Mouse (Mus musculus): ENCODE results near the gene Stab1.
A peak's percentile ranks its signal among the peaks of the same experiment; 100 is the strongest.

The Stab1 gene

GRCm38 (mm10) chr14:31209133-31209557 is 40.7 kb upstream of the Stab1 start:
- H3K4me3 ChIP-seq (replicated peaks; ENCODE audit: low read length), result no peak overlapping the region
- no peak for TF ChIP-seq POU5F1 (IDR thresholded peaks at IDR 0.05; ENCODE audit: borderline replicate concordance, low read length)
- TF ChIP-seq NANOG (IDR thresholded peaks at IDR 0.05; ENCODE audit: borderline replicate concordance, low read length), result no peak
- no peak for TF ChIP-seq CTCF (conservative IDR thresholded peaks at IDR 0.05; ENCODE audit: low read length)
- H3K27me3 ChIP-seq (ENCODE audit: insufficient read depth, low read length), result peaks cover 2% of the 10 kb centered on the region; the same call in 1 of the 2 replicates
- peaks cover 12% of the 10 kb centered on the region for H3K36me3 ChIP-seq (ENCODE audit: insufficient read depth, low read length)
- peaks cover 28% of the 10 kb centered on the region for H3K4me1 ChIP-seq (replicated peaks; ENCODE audit: low read depth, low read length)
- H3K9me3 ChIP-seq (ENCODE audit: low read length), result no peaks in the 10 kb centered on the region

- TF ChIP-seq NANOG (IDR thresholded peaks at IDR 0.05; ENCODE audit: borderline replicate concordance, low read length), result no peak
- TF ChIP-seq CTCF (conservative IDR thresholded peaks at IDR 0.05; ENCODE audit: low read length), result no peak
- no peak for TF ChIP-seq POU5F1 (IDR thresholded peaks at IDR 0.05; ENCODE audit: borderline replicate concordance, low read length)
- Histone ChIP-seq H3K4me1 (replicated peaks; ENCODE audit: low read depth, low read length) (peaks cover 32% of the 10 kb centered on the region), H3K36me3 (ENCODE audit: insufficient read depth, low read length) (peaks cover 22% of the 10 kb centered on the region), H3K27me3 (ENCODE audit: insufficient read depth, low read length) (peaks cover 2% of the 10 kb centered on the region; the same call in 1 of the 2 replicates), H3K9me3 (ENCODE audit: low read length) (no peaks in the 10 kb centered on the region), H3K4me3 (replicated peaks; ENCODE audit: low read length) (peak within 1 kb of the TSS; percentile 88)
These were observed 39.6 kb upstream of the Stab1 start, which contains the start of gene Tnnc1 for GRCm38 (mm10) chr14:31208084-31208483. Gene Tnnc1, plus strand, starts transcription at chr14:31208312.

- Histone ChIP-seq H3K9me3 (ENCODE audit: low read length) (no peaks in the 10 kb centered on the region), H3K4me1 (replicated peaks; ENCODE audit: low read depth, low read length) (peaks cover 32% of the 10 kb centered on the region), H3K4me3 (replicated peaks; ENCODE audit: low read length) (peak overlapping the region; percentile 88), H3K36me3 (ENCODE audit: insufficient read depth, low read length) (peaks cover 31% of the 10 kb centered on the region), H3K27me3 (ENCODE audit: insufficient read depth, low read length) (peaks cover 2% of the 10 kb centered on the region; the same call in 1 of the 2 replicates)
- TF ChIP-seq NANOG (IDR thresholded peaks at IDR 0.05; ENCODE audit: borderline replicate concordance, low read length) (no peak), CTCF (conservative IDR thresholded peaks at IDR 0.05; ENCODE audit: low read length) (no peak), POU5F1 (IDR thresholded peaks at IDR 0.05; ENCODE audit: borderline replicate concordance, low read length) (no peak)
These were observed 38.8 kb upstream of the Stab1 start for GRCm38 (mm10) chr14:31207070-31207830.

GRCm38 (mm10) chr14:31206472-31206981 is 38.1 kb upstream of the Stab1 start:
- H3K27me3 ChIP-seq (ENCODE audit: insufficient read depth, low read length), result peaks cover 2% of the 10 kb centered on the region; the same call in 1 of the 2 replicates
- TF ChIP-seq NANOG (IDR thresholded peaks at IDR 0.05; ENCODE audit: borderline replicate concordance, low read length) (no peak), CTCF (conservative IDR thresholded peaks at IDR 0.05; ENCODE audit: low read length) (no peak), POU5F1 (IDR thresholded peaks at IDR 0.05; ENCODE audit: borderline replicate concordance, low read length) (no peak)

GRCm38 (mm10) chr14:31205562-31206467 is 37.4 kb upstream of the Stab1 start:
- no peaks in the 10 kb centered on the region; the same call in 1 of the 2 replicates for H3K27me3 ChIP-seq (ENCODE audit: insufficient read depth, low read length)
- no peaks in the 10 kb centered on the region for H3K9me3 ChIP-seq (ENCODE audit: low read length)
- H3K4me1 ChIP-seq (replicated peaks; ENCODE audit: low read depth, low read length), result peaks cover 31% of the 10 kb centered on the region
- peaks cover 45% of the 10 kb centered on the region for H3K36me3 ChIP-seq (ENCODE audit: insufficient read depth, low read length)
- H3K4me3 ChIP-seq (replicated peaks; ENCODE audit: low read length), result peak overlapping the region; percentile 88
- TF ChIP-seq NANOG (IDR thresholded peaks at IDR 0.05; ENCODE audit: borderline replicate concordance, low read length), result no peak
- TF ChIP-seq CTCF (conservative IDR thresholded peaks at IDR 0.05; ENCODE audit: low read length), result no peak
- no peak for TF ChIP-seq POU5F1 (IDR thresholded peaks at IDR 0.05; ENCODE audit: borderline replicate concordance, low read length)

More at GRCm38 (mm10) chr14:31206472-31206981, 38.1 kb upstream of the Stab1 start:
- Histone ChIP-seq H3K4me3 (replicated peaks; ENCODE audit: low read length) (peak overlapping the region; percentile 88), H3K4me1 (replicated peaks; ENCODE audit: low read depth, low read length) (peaks cover 32% of the 10 kb centered on the region), H3K9me3 (ENCODE audit: low read length) (no peaks in the 10 kb centered on the region), H3K36me3 (ENCODE audit: insufficient read depth, low read length) (peaks cover 38% of the 10 kb centered on the region)

GRCm38 (mm10) chr14:31205244-31205561 is 36.8 kb upstream of the Stab1 start:
- peaks cover 36% of the 10 kb centered on the region for H3K4me1 ChIP-seq (replicated peaks; ENCODE audit: low read depth, low read length)
- TF ChIP-seq NANOG (IDR thresholded peaks at IDR 0.05; ENCODE audit: borderline replicate concordance, low read length) (no peak), POU5F1 (IDR thresholded peaks at IDR 0.05; ENCODE audit: borderline replicate concordance, low read length) (no peak), CTCF (conservative IDR thresholded peaks at IDR 0.05; ENCODE audit: low read length) (no peak)
- peak overlapping the region; percentile 88 for H3K4me3 ChIP-seq (replicated peaks; ENCODE audit: low read length)
- H3K36me3 ChIP-seq (ENCODE audit: insufficient read depth, low read length), result peaks cover 51% of the 10 kb centered on the region
- no peaks in the 10 kb centered on the region for H3K9me3 ChIP-seq (ENCODE audit: low read length)
- H3K27me3 ChIP-seq (ENCODE audit: insufficient read depth, low read length), result no peaks in the 10 kb centered on the region; the same call in 1 of the 2 replicates

- H3K9me3 ChIP-seq (ENCODE audit: low read length), result no peaks in the 10 kb centered on the region
- H3K27me3 ChIP-seq (ENCODE audit: insufficient read depth, low read length), result no peaks in the 10 kb centered on the region; the same call in 1 of the 2 replicates
- peaks cover 36% of the 10 kb centered on the region for H3K4me1 ChIP-seq (replicated peaks; ENCODE audit: low read depth, low read length)
- peaks cover 55% of the 10 kb centered on the region for H3K36me3 ChIP-seq (ENCODE audit: insufficient read depth, low read length)
- TF ChIP-seq POU5F1 (IDR thresholded peaks at IDR 0.05; ENCODE audit: borderline replicate concordance, low read length), result no peak
- TF ChIP-seq NANOG (IDR thresholded peaks at IDR 0.05; ENCODE audit: borderline replicate concordance, low read length), result no peak
- TF ChIP-seq CTCF (conservative IDR thresholded peaks at IDR 0.05; ENCODE audit: low read length), result no peak
- H3K4me3 ChIP-seq (replicated peaks; ENCODE audit: low read length), result peak overlapping the region; percentile 88
These were observed 36.4 kb upstream of the Stab1 start for GRCm38 (mm10) chr14:31204844-31205243.

- H3K36me3 ChIP-seq (ENCODE audit: insufficient read depth, low read length), result peaks cover 95% of the 10 kb centered on the region
- H3K4me3 ChIP-seq (replicated peaks; ENCODE audit: low read length), result no peak overlapping the region
- peaks cover 40% of the 10 kb centered on the region for H3K4me1 ChIP-seq (replicated peaks; ENCODE audit: low read depth, low read length)
- TF ChIP-seq CTCF (conservative IDR thresholded peaks at IDR 0.05; ENCODE audit: low read length) (no peak), NANOG (IDR thresholded peaks at IDR 0.05; ENCODE audit: borderline replicate concordance, low read length) (no peak), POU5F1 (IDR thresholded peaks at IDR 0.05; ENCODE audit: borderline replicate concordance, low read length) (no peak)
- no peaks in the 10 kb centered on the region for H3K9me3 ChIP-seq (ENCODE audit: low read length)
- no peaks in the 10 kb centered on the region for H3K27me3 ChIP-seq (ENCODE audit: insufficient read depth, low read length)
These were observed 31.6 kb upstream of the Stab1 start for GRCm38 (mm10) chr14:31200038-31200437.

Measured in E14TG2a.4 (cell line).